Mouse (Mus musculus) right cerebral cortex, postnatal 25 days (tissue): ENCODE measurements at regions not wholly inside any gene's neighbourhood (a gene's known extent, or its start where the extent isn't known, plus 50 kb on each side); places are given as distances from the start of the nearest gene placed in this dataset.
"Not testable (repeated sequence)": the region's sequence is repeated elsewhere in the genome, so short reads cannot be mapped to it uniquely, and the experiment has no call there.

Source experiments
- DNase-seq: peaks from one replicate; pipeline ENCODE4 v3.0.0; 2022

DNA sequence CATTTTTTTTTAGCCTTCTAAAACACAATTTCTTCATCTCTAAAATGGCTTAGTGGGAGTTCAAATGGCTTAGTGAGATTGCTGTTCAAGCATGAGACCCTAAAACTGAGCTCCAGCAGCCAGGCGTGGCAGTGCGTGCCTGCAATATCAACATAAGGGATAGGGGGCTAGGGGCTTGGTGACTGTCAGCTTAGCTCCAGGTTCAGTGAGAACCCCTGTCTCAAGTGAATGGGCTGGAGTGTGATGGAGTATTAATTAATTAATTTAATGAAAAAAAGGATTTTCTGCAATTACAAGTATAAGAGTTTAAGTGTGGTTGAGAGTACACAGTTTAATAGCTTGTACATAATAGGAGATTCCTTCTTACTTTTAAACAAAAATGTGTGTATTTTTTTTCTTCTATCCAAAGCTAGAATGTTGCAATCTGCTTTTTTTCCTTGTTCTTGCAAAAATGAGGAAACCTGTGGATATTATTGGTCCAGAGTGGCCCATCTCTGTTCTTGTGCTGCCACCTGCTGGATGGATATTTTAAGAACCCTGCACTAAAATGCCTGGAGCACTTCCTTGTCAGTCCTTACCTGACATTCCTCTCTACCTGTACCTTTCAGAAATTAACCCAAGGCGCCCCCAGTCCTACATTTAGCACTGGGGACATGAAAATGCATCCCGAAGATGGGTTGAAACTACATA is 54.0 kb upstream of the Usp47 start:
- DNase-seq = peak; percentile 70

DNA sequence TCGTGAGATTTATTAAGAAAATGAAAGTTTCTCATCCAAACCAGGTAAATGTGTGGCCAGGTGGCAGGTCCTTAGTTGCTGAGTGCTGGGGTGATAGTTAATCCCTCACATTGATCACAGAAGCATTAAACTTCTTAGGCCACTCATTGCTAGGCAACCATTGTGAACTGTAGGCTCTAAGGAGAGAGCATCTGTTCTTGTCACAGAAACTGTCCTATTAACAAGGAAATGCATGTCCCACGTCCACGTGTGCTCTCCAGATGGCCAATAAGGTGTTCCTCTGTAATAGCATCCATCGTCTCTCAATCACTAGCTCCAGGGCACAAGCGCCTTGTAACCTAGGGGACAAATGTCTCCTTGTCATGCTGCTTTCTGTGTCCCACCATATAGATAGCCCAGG is 55.0 kb upstream of the Usp47 start:
- no peak for DNase-seq

DNA sequence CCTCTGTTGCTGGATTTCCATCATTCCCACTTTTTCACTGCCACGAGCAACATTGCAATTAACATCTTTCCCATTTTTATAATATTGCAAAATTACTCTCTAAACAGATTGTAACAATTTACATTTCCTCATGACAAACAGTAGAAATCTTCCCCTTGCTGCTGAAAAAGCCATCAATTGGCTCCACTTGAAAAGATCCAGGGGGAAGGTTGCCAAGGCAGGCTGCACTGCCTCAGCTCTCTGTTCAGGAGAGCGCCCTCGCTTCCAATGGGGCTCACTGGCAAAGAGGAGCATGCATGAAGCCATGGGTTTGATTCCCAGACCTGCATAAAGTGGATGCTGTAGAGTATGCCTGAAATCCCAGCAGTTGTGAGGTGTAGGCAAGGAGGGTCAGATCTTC is 56.6 kb upstream of the Usp47 start:
- DNase-seq = no peak

DNA sequence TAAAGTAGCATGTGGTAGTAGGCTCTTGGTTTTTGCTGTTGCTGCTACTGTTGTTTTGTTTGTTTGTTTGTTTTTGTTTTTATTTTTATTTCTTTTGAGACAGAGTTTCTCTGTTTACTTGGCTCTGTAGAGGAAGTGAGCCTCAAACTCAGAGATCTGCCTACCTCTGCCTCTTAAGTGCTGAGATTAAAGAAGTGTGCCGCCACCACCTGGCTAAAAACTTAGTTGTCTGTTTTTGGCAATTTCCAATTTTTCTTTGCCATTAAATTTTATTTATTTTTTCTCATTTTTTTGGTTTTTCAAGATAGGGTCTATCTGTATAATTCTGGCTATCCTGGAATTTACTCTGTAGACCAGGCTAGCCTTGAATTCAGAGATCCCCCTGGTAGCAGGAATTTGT is 59.3 kb upstream of the Usp47 start:
- no peak for DNase-seq

DNA sequence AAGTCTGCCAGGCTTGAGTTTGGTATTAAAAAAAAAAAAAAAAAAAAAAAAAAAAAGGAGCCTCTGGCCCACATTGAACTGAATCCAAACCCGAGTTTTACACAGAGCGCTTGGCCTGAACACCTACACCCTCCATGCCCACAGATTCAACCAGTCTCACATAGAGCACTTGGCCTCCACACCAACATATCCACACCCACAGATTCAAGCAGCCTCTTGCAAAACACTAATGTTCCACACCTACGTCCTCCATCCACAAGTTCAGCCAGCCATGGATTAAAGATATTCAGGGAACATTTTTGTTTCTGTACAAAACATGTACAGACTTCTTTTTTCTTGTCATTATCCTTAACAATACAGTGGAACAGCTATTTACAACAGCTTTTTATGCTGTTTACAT is 63.3 kb upstream of the Usp47 start:
- no peak for DNase-seq

DNA sequence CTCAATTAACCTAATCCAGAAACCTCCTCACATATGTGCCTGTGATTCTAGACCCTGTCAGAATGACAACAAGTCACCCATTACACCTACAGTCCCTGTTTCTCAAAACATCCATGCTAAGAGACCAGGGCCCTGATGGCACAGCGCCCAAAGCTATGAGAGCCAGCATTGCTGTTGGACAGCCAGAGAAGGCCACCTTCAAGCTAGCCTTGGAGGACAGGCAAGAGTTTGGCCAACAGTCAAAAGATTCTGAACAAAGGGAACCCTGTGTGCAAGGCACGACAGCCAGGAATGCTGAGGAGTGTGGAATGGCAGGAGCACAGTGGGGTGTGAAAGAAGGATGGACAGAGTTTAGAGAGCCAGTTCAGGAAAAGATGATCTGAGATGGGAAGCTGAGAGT is 66.6 kb upstream of the Usp47 start:
- DNase-seq = no peak

DNA sequence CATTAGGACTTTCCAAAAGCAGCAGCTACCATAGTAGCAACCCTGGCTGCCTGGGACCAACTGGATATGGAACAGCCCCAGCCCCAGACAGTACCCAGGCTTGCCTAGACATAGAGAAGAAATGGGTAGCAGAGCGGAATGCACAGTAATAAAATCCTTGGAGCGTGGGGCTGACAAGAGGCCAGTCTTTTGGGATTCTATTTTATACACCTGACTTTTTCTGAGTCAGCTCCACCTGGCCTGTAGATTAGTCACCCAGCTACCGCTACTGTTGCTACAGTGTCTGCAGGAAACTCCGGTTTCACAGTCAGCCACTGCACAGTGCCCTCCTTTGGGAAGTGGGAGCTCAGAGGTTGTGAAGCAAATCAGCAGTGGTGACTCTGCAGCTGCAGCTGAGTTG is 83.7 kb upstream of the Usp47 start:
- no peak for DNase-seq

DNA sequence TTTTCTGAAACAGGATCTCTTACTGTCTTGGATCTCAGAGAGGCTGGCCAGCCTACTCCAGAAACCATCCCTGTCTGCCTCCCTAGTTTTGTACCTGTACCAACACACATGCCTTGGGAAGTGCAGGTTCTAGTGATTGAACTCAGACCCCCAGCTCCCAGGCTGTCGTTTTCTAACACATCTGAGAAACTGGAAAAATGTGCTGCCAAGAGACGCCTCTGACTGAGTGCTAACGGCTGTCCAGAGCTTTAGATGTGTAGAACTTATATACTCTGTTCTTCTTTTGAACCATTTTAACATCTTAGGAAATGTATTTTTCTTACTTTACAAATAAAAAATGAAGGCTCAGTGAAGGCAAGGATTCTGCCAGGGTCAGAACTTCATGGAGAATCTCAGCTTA is 85.8 kb upstream of the Usp47 start:
- DNase-seq = no peak

DNA sequence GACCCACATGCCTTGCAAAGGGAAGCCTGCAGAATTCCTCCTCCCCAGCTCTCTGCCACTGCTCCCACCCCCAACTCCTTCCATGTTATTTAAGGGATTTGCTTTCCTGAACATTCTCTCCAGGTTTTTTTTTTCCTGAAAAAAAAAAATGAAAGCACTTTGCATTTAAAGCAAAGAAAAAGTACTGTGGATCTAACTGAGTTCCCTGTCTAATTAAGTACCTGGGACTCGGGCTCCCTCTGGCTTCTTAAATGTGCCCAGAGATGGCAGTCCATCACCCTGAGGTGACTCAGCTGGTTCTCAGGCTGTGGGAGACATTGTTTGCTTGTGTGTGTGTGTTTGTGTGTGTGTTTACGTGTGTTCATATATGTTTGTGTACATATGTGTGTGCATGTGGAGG is 86.2 kb upstream of the Usp47 start:
- DNase-seq = no peak

DNA sequence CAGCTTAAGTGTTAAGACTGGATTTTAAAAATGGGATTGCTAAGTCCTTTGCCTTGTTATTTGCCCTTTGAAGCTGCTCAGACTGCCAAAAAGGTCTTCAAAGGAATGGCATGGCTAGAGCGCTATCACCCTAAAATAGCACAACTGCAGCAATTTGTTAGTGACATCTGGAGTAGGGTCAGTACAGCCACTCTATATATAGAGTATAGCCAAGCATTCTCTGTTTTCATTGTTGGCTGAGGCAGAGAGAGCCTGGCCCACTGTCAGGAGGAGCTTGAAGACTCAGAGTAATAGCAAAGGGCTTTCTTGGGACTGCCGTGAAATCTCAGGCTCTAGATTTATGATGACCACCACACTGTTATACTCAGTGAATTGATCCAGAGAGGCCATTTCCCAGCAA is 90.6 kb upstream of the Usp47 start:
- DNase-seq = no peak

DNA sequence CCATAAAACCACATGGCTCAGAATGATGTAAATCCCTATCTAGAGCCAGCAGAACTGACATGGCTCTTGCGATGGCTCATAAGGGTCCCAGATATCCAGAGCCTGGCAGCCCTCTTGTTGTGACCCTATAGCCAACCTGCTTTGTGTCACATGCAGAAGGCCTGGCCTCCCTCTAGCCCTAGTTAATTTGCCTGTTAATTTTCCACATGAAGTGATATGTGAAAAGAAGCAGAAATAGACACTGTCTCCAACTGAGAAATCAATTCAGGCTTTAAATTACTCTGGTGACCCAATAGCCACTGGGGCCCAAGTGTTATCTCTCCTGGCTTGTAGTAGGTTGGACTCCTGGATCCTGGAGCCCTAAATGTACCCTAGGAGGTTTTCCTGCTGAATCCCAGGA is 103.3 kb upstream of the Usp47 start:
- no peak for DNase-seq

DNA sequence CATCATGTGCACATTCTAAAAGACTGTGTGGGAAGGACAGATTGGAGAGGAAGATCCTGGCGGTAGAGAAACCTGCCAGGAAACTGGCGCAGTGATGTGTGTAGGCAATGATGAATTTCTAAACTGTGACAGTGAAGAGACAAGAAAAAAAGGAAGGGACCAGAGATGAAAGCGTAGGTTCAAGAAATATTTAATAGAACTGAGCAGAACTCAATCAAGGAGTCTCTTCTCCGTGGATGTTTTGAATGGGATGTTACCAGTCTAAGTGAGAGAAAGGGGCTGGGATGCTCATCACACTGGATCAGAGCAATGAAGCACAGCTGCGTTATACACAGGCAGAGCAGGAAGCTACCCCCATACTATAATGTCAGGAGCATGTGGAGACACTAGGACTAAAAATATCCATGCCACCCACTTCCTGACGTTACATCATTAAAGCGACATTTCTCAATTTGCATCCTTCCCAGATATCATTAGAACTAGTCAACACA is 119.5 kb upstream of the Usp47 start:
- peak; percentile 43 for DNase-seq

DNA sequence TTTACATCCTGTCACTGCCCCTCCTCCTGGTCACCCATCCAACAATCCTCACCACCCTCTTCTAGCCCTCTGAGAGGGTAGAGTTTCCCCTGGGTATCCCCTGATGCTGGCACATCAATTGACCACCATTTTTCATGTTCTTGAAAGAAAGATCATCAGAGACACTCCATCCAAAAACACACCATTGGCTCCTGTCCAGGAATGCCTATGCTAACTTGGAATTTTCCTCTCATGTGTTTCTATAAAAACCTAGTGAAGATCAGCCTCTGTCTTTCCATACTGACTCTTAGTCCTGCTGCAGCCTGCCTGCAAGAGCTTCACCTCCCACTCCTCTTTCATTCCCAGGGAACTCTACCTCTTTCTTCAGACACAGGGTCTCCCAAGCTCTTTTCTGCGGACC is 117.2 kb upstream of the Galnt18 start:
- no peak for DNase-seq

DNA sequence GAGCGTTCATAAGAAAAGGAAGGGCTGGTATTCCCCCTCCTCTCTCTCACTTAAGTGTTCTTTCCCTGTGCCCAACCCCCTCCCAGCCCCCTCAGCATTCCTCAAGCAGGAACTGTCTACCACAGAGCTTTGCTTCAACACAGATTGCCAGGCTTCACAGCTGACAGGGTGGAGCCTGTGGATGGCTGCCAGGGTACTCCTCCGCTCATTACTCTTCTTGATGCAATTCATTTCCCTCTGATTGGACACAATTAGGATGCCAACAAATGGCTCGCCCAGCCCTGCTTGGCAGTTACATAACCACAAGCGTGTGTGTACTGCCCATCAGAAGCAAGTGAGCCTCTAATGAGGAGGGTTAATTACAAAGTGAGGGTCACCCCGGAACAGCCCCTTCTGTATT is 116.5 kb upstream of the Galnt18 start:
- peak; percentile 68 for DNase-seq

DNA sequence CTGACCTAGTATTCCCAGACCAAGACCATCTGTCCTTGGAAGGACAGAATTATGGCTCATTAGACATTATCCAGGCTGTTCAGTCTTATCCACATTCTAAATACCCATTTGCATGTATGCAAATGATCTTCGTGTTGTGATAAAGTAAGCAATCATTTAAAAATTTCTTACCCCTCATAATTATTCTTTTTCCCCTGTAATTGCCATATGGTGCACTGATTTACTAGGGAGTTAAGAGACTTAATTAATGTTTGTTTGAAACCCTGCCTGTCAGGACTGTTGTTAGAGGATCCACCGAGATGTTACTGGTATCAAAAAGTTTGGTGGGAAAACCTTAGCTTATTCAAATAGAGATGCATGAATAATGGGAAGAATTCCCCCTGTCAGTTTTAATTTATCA is 103.2 kb upstream of the Galnt18 start:
- no peak for DNase-seq

DNA sequence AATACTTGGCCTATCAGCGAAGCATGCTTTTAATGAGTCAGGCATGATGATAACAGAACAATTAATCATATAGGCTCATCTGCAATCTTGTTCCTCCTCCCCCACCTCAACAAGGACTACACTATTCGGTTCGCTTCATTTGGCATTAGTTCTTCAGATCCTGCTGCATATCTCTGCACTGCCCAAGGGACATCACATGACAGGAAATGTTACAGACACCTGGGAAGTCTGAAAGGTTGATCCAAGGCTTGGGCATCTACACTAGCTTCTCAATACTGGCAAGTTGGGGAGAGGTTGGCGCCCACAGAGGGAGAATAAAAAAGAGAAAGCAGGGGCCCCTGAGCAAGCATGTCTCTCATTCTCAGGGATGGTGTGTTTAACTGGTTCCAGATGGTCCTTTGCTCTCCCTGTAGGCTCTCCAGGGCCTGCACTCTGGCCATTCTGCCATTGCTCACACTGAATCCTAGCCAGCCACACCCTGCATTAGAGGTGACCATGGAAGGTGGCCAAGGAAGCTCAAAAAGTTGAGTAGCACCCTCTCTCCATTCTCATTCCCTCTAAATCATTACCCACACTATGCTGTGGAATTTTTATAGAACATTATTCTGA is 100.4 kb upstream of the Galnt18 start:
- no peak for DNase-seq

DNA sequence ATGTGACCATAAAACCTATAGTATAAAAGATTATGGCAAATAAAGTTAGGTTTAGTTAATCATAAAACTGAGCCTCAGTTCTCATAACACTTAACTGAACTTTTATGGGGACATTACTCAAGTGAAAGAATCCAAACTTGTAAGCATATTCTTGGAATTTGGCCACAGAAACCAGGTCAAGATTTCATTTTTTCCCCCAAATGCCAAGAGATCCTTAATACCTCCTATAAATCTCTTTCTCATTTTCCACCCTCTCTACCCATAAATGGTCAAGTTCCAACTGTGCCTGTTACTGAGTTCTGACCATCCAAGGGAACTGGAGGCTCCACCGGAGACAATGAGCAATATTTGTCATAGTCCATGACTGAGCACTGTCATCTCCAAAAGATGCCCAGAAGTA is 97.8 kb upstream of the Galnt18 start:
- no peak for DNase-seq

DNA sequence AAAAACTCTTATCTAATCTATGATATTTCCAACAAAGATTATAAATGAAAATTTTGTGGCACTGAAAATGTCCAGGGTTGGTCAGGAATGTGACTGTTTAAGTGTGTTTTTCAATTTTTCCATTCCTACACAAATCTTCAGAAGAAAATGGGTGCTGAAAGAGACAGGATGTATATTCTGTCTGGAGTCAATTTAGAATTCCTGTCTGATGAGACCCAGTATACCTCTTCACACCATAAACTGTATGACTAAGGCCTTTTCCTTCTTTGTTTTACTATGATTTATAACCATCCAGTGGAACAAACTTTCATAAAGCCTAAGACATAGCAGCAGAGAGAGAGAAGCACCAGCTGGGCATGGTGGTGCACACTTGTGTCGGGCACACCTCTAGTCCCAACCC is 96.2 kb upstream of the Galnt18 start:
- DNase-seq = no peak

DNA sequence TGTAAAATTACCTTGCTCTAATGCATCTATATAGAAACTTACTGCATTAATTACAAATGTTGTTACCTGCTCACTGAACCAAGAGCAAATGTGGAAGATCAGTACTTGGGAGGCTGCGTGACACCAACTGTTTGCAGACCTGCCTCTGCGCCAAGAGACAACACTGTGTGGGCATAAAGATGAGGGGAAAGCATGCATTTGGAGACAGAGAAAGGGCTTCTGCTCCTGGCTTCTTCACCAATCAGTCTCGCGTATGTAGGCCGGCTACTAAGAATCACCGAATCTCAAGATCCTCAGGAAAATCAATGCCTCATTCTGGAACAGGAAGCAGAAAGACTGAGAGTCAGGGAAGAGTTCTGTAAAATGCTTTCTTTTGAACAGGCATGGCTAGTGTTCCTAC is 89.6 kb upstream of the Galnt18 start:
- DNase-seq = no peak

DNA sequence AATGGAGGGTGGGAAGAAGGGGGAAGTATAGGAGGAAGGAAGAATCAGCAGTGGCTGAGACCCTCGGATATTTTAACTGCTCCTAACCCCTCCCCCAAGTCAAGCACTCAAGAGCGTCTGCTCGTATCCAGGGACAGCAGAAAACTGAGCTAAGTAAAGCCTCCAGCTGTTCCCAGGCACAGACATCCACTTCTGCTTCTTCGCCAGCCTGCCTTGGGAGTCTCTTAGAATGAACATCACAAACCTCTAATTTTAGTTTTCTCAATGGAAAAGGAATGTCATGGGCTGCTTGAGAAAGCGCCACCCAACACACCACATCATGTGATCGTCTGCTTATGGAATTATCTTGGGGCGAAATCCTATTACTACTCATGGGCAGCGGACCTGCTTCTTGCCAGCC is 83.3 kb upstream of the Galnt18 start:
- no peak for DNase-seq

DNA sequence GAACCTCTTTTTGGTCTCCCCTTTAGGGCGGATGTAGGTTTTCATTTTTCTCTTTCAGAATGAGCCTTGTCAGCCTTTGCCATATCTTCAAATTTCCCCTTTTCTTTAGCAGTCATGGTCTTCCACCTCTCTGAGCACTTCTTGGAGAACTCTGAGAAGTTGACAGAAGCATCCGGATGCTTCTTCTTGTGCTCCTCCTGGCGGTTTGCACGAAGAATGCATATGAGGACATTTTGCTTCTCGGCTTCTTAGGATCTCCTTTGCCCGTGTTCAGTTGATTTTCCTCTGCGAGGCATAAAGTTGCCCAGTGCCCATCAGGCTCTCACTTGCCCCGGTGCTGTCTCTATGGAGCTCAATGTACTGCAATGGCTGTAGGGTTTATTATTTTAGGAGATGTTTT is 78.5 kb upstream of the Galnt18 start:
- DNase-seq = not testable (repeated sequence)

DNA sequence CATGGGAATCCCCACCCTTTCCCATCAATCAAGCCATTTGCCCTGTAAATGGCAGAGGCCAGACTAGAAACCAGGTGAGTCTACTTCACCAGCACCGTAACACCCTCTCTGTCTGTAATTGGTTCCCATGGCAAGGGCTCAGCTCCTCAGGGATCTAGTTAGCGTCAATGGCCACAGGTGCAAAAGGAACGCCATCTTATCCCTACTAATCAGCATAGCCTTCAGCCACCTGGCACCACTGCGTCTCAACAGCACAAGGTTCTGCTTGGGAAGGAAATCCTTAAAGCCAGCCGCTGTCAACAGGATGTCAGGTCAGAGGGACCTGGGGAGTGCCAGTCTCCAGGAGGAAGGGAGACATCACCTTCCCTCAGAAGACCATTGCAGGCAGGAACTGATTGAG is 77.2 kb upstream of the Galnt18 start:
- no peak for DNase-seq

DNA sequence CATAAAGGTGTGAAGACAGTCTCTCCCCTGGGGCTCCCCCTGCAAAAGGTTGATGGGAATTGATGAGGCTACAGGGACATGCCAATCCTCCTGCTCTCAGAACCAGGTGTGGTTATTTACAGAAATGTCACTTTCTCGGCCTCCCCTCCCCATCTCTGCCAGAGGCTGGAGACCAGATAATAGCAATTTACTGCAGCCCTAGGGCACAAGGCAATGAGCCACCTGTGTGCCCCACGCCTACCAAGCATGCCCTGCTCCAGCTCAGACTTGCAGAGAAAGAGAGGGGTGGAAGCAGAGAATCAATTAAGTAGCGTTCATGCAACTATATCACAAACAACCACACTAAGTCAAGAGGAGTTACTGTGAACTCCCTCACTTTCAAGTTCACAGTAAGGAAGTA is 75.5 kb upstream of the Galnt18 start:
- DNase-seq = no peak

DNA sequence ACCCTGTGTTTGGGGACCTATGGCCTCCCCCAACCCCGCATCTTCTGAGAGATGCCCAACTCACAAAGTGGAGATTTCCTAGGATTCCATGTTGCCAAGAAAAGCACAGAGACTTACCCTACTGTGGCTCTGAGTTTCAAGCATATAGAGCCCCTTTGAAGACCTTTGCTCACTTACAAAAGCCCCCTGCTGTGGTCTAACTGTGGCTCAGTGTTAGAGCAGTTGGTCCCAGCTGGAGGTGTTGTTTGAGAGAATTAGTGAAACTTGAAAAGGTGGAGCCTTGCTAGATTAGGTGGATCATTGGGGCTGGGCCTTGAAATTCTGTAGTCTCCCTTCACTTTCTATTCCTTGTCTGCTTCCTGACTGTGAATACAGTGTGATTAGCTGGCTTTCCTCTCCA is 66.6 kb upstream of the Galnt18 start:
- DNase-seq = no peak

DNA sequence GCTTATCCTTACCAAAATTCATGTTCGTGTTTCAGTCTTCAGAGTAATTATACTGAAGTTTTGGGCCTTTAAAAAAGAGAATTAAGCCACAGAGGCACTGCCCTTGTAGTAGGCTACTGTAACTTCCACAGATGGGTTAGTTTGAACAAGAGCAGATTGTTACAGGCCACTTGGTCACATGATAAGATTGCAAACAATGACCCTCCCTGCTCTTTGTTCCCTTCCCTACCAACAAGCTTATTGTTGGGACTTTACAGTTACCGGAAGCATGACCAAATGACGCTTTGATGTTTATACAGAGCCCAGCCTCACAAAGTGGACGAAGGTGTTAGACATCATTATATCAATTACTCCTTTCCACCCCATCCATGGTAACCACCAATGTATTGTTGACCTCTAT is 63.9 kb upstream of the Galnt18 start:
- DNase-seq = no peak
